Mouse (Mus musculus): ENCODE data around the gene Serpinf1. TPM values are rescaled to one million over a fixed set of nuclear protein-coding genes. Genes with fewer than 3 reads are reported as not detected.

Gene Serpinf1
- polyA plus RNA-seq, 1 experiment: 16.7 TPM

DNA sequence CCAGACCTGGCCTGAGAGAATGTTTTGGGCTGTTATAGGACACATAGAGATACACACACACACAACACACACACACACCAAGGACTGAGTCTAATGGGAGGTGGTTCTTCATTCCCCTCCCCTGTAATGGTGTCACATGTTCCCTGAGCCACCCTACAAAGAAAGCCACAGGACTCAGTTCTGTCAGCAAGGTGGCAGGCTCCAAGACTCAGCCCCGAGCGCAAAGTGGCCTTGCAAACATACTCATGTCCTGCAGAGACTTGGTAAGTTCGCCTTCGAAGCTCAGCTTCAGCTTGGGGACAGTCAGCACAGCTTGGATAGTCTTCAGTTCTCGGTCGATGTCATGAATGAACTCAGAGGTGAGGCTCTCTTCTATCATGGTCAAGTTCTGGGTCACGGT is 11.9 kb downstream of the Serpinf1 start:
- no peak overlapping the region; the same call in 1 of the 2 replicates for H3K27ac ChIP-seq (ENCODE audit: control insufficient read depth, insufficient read depth, low read depth, low read length, poor library complexity)
- no peak for TF ChIP-seq CTCF (IDR thresholded peaks at IDR 0.05; ENCODE audit: control insufficient read depth, insufficient read depth, low read length)
- no peak overlapping the region for H3K4me3 ChIP-seq (replicated peaks; ENCODE audit: control insufficient read depth, low read depth, low read length)
- peaks cover 6% of the 10 kb centered on the region for H3K4me1 ChIP-seq (ENCODE audit: control insufficient read depth, insufficient read depth, low read length)
- 76% methylated on average over 7 of the region's 7 CpGs for WGBS

DNA sequence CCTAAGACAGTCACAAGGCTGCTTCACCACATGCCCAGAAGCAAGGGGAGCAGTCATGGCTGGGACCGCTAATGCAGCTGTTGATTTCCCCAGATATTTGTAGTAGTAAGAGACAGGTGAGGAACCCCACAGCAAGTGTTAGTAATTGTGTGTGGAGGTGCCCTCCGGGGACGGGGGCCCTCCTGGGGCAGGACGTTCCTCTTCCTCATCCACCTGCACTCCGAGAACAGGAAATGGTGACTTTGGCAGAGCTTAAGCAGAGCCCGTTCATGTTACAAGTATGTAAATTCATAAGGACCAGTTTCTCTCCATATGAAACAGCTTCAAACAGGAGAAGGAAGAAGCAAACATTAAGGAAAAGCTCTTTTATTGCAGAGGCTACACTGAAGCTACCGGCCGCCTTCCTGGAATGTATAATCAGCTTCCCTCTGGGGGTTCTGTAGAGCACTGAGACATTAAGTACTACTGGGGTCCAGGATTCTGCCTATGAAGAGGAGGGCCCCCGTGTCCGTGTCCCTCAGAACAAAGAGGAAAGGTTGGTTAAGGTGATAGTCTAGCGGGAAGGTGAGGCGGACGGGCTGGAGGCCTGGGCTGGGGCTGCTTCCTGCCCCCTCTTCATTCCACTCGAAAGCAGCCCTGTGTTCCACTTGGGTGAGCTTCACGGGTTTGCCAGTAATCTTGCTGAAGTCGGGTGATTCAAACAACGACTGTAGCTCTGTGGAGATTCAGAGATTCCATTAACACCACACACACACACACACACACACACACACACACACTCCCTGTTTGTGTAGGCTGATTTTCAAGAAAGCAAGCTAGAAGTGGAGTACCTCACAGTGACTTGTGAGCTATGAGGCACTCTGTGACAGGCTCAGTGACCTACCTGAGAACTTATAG is 12.6 kb downstream of the Serpinf1 start:
- 22% methylated on average over 17 of the region's 17 CpGs for WGBS
- Histone ChIP-seq H3K27ac (ENCODE audit: control insufficient read depth, insufficient read depth, low read depth, low read length, poor library complexity) (no peak overlapping the region; the same call in 1 of the 2 replicates), H3K4me1 (ENCODE audit: control insufficient read depth, insufficient read depth, low read length) (peaks cover 4% of the 10 kb centered on the region), H3K4me3 (replicated peaks; ENCODE audit: control insufficient read depth, low read depth, low read length) (no peak overlapping the region)
- no peak for TF ChIP-seq CTCF (IDR thresholded peaks at IDR 0.05; ENCODE audit: control insufficient read depth, insufficient read depth, low read length)

DNA sequence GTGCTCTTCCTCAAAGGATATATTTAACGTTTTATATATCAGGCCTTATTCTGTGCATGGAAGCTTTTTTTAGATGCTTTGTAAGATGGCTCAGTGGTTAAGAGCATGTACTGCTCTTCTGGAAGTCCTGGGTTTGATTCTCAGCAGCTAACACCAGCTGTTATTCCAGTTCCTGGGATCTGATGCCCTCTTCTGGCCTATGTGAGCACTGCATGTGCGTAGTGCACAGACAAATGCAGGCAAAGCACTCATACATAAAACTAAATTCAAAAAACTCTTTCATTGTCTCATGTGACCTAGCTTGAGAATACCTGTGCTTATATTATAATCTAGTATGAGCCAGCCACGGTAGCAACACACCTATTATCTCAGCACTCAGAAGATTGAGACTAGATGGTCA is 15.6 kb downstream of the Serpinf1 start:
- H3K27ac ChIP-seq (ENCODE audit: control insufficient read depth, insufficient read depth, low read depth, low read length, poor library complexity): no peak overlapping the region
- TF ChIP-seq POLR2A (IDR thresholded peaks at IDR 0.05; ENCODE audit: borderline replicate concordance, control insufficient read depth, low read depth, low read length) (no peak), CTCF (IDR thresholded peaks at IDR 0.05; ENCODE audit: control insufficient read depth, insufficient read depth, low read length) (peak; percentile 73)
- peaks cover 3% of the 10 kb centered on the region for H3K4me1 ChIP-seq (ENCODE audit: control insufficient read depth, insufficient read depth, low read length)
- 61% methylated on average over 3 of the region's 3 CpGs for WGBS
- no peak overlapping the region for H3K4me3 ChIP-seq (replicated peaks; ENCODE audit: control insufficient read depth, low read depth, low read length)

DNA sequence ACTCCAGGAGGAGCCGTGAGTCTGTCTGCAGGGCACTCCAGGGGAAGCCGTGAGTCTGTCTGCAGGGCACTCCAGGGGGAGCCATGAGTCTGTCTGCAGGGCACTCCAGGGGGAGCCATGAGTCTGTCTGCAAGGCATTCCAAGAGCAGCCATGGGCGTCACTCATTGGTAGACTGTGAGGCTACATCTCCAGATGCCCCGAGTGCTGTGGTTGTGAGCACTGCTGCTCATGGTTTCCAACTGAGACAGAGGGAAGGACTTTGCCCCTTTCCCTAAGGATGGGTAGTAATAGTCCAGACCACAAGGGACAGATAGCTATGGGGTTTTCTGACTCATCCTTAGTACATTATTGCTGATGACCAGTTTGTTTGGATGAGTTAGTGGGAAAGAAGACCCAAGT is 16.4 kb downstream of the Serpinf1 start:
- Histone ChIP-seq H3K4me1 (ENCODE audit: control insufficient read depth, insufficient read depth, low read length) (peaks cover 3% of the 10 kb centered on the region), H3K27ac (ENCODE audit: control insufficient read depth, insufficient read depth, low read depth, low read length, poor library complexity) (no peak overlapping the region), H3K4me3 (replicated peaks; ENCODE audit: control insufficient read depth, low read depth, low read length) (no peak overlapping the region)
- 64% methylated on average over 4 of the region's 4 CpGs for WGBS
- TF ChIP-seq POLR2A (IDR thresholded peaks at IDR 0.05; ENCODE audit: borderline replicate concordance, control insufficient read depth, low read depth, low read length) (no peak), CTCF (IDR thresholded peaks at IDR 0.05; ENCODE audit: control insufficient read depth, insufficient read depth, low read length) (no peak)

DNA sequence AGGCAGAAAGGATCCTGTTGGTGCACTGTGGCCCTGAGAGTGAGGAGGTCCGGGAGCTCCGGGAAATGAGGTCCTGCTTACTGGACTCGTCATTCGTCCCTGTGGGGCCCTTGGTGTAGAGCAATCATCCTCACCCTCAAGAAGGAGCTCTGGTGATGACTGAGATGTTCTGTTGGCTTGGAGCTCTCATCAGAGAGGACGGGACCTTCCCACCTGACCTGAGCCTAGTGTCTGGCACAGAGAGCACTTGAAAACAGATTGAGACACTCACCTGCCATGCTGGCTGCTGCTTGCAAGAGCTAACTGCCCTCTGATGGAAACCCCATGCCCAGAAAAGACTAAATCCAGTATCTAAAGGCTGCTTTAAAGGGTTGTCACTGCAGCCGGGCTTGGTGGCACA is 17.7 kb downstream of the Serpinf1 start:
- Histone ChIP-seq H3K4me1 (ENCODE audit: control insufficient read depth, insufficient read depth, low read length) (peaks cover 3% of the 10 kb centered on the region), H3K27ac (ENCODE audit: control insufficient read depth, insufficient read depth, low read depth, low read length, poor library complexity) (no peak overlapping the region), H3K4me3 (replicated peaks; ENCODE audit: control insufficient read depth, low read depth, low read length) (no peak overlapping the region)
- 85% methylated on average over 6 of the region's 6 CpGs for WGBS
- TF ChIP-seq POLR2A (IDR thresholded peaks at IDR 0.05; ENCODE audit: borderline replicate concordance, control insufficient read depth, low read depth, low read length) (no peak), CTCF (IDR thresholded peaks at IDR 0.05; ENCODE audit: control insufficient read depth, insufficient read depth, low read length) (no peak)

DNA sequence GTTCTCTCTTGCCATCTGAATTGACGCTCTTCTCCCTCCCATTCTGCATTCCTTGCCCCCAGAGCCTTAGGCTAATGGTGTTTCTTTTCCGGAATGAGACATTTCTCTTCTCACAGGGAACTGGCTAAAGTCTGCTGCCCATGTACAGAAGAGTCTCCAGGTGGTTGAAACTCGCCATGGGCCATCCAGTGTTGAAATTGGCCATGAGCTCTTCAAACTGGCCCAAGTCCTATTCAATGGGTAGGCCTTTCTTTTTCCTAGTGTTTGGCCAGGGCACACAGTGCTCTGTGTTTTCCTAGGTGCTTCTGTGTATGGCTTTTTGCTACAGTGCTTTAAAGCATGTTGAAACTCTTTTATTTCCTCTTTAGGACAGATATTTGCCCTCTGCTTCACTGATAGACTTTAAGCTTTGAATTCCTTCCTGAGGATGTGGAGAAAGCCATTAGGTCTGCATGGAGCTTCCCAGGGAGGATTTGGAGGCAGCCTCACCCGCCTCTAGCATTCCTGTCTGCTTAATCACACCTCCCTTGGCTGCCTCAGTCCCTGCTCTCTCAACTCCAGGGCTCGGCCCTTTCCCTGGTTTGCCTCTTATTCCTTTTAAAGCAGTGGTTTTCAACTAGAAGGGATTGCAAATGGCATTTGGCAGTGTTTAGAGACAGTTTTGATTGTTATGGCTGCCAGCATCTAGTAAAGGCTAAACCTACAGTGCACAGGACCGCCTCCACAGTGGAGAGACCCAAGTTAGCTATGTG is 19.0 kb downstream of the Serpinf1 start:
- 78% methylated on average over 6 of the region's 6 CpGs for WGBS
- H3K4me3 ChIP-seq (replicated peaks; ENCODE audit: control insufficient read depth, low read depth, low read length): no peak overlapping the region
- H3K27ac ChIP-seq (ENCODE audit: control insufficient read depth, insufficient read depth, low read depth, low read length, poor library complexity): no peak overlapping the region
- no peaks in the 10 kb centered on the region; the same call in 1 of the 2 replicates for H3K4me1 ChIP-seq (ENCODE audit: control insufficient read depth, insufficient read depth, low read length)
- TF ChIP-seq POLR2A (IDR thresholded peaks at IDR 0.05; ENCODE audit: borderline replicate concordance, control insufficient read depth, low read depth, low read length) (no peak), CTCF (IDR thresholded peaks at IDR 0.05; ENCODE audit: control insufficient read depth, insufficient read depth, low read length) (no peak)

DNA sequence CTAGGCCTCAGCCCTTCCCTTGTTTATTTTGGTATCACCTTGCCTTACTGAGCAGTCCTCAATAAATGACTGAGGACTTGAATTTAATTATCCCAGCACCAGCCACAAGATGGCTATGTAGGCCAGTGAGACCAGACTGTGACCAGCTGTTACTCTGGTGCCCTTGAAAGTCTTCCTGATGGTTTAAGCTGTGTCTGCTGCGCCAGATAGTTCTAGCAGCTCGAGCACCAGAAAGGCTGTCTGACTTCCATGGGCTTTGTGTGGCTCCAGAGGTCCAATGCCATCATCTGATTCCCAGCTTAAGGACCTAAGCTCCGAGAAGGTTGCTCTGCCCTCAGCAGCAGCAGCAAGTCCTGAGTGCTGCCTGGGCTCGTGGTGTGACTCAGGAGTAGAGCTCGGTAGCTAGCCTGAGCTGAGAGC is 20.2 kb downstream of the Serpinf1 start:
- no peak overlapping the region for H3K27ac ChIP-seq (ENCODE audit: control insufficient read depth, insufficient read depth, low read depth, low read length, poor library complexity)
- TF ChIP-seq CTCF (IDR thresholded peaks at IDR 0.05; ENCODE audit: control insufficient read depth, insufficient read depth, low read length) (peak; percentile 28; the same call in 1 of the 2 replicates), POLR2A (IDR thresholded peaks at IDR 0.05; ENCODE audit: borderline replicate concordance, control insufficient read depth, low read depth, low read length) (no peak)
- no peak overlapping the region for H3K4me3 ChIP-seq (replicated peaks; ENCODE audit: control insufficient read depth, low read depth, low read length)
- no peaks in the 10 kb centered on the region; the same call in 1 of the 2 replicates for H3K4me1 ChIP-seq (ENCODE audit: control insufficient read depth, insufficient read depth, low read length)
- WGBS: 60% methylated on average over 5 of the region's 5 CpGs

DNA sequence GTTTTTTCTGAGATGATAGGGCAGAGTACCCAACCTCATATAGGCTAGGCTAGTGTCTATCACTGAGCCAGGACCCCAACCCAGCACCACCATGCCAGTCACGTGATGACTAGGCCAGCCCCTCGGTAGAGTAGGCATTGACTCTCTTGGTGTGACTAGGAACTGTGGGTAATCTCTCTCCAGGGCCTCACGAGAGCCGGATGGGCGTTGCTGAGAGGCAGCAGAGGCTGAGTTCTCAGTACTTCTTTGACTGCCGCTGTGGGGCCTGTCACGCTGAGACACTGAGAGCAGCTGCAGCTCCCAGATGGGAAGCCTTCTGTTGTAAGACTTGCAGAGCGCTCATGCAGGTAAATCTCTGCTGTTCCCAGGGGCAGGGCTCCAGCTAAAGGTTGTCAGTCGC is 22.4 kb downstream of the Serpinf1 start:
- Histone ChIP-seq H3K27ac (ENCODE audit: control insufficient read depth, insufficient read depth, low read depth, low read length, poor library complexity) (no peak overlapping the region), H3K4me1 (ENCODE audit: control insufficient read depth, insufficient read depth, low read length) (no peaks in the 10 kb centered on the region; the same call in 1 of the 2 replicates), H3K4me3 (replicated peaks; ENCODE audit: control insufficient read depth, low read depth, low read length) (no peak overlapping the region)
- TF ChIP-seq POLR2A (IDR thresholded peaks at IDR 0.05; ENCODE audit: borderline replicate concordance, control insufficient read depth, low read depth, low read length): no peak
- 86% methylated on average over 9 of the region's 9 CpGs for WGBS

All from bone marrow, adult 2 months (tissue).